Mouse (Mus musculus) adrenal gland, postnatal 36 days (tissue): ENCODE data around the gene Limk2. TPM values are rescaled to one million over a fixed set of nuclear protein-coding genes. Genes with fewer than 3 reads are reported as not detected.

Source experiments
- DNase-seq, 2 experiments: peaks; one replicate each; pipeline ENCODE4 v3.0.0; 2021; ENCODE audit warnings: mixed read lengths in 1 of 2
- total RNA-seq, 2 experiments: library from RNA; stranded (reverse); gene quantifications; 2 replicates each; pipeline ENCODE4 v1.2.3; 2021

The Limk2 gene
- total RNA-seq, 2 experiments from 2014 or later: 15.6 to 25.4 TPM

GRCm38 (mm10) chr11:3371599-3372295, 37.2 kb downstream of the Limk2 start:
- DNase-seq: no peak

DNA sequence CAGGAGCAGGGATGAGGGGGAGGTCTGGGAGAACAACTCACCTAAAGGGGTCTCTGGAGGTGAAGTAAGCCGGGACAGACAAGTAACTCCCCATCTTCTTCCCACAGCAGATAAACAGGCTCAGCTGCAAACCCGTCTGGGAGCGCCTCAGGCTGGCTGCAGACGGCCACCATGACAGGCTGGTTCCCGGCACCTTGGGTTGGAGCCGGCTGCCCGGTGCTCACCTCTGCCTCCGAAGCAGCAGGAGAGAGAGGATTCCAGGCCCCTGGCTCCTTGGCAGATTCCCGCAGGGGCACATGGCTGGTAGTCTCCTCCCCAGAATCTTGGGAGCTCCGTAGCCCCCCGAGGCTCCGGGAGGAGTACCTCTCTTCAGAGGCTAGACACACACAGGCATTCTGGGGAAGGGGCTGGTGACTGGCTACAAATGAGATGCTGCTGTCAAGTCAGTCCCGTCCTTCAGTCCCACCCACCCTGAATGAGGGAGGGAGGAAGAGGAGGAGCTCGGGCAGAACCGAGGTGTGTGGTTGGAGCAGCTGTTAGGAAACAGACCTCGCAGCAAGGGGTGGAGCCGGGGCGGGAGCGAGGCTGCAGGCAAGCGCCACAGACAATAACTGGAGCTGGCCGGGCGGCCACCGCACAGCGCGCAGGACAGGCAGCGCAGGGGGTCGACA, 37.9 kb downstream of the Limk2 start:
- peak; percentile 87 to 92 for DNase-seq

DNA sequence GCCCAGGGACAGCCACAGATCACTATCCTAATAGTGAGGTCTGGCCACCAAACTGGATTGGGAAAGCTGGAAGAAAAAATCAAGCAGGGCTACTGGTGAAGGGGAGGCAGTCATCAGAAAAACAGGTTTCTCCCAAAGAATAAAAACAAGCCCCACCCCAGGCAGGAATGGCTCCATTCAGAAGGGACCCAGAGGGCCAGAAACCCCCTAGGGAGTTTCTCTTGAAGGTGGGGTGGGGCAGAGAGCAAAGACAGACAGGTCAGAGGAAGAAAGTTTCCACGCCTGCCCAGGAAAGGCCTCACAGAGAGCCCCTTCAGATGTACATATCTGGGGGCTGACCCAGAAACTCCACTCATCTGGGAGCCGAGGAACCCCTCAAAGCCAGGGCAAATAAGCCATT, 38.8 kb downstream of the Limk2 start:
- no peak for DNase-seq

GRCm38 (mm10) chr11:3369449-3369848, 39.5 kb downstream of the Limk2 start:
- no peak for DNase-seq

DNA sequence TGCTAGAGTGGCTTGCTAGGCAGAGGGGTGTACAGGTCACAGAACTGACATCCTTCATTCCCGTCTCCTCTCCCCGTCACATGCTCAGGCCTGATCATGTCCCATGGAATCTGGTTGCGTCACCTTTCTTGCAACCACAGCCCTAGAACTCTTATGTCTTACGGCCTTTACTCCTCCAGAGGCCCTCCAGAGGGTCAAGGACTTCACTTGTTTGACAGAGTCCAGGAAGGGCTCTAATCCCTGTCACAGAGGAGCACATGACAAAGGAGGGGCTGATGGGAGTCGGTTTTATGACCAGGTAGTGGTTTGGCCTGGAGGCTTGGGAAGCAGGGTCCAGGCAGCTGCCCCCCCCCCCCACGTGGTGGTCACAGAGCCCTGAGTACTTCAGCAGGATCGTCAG, 40.0 kb downstream of the Limk2 start:
- DNase-seq: no peak

- no peak for DNase-seq
Measured at GRCm38 (mm10) chr11:3366411-3366810, 42.6 kb downstream of the Limk2 start.

DNA sequence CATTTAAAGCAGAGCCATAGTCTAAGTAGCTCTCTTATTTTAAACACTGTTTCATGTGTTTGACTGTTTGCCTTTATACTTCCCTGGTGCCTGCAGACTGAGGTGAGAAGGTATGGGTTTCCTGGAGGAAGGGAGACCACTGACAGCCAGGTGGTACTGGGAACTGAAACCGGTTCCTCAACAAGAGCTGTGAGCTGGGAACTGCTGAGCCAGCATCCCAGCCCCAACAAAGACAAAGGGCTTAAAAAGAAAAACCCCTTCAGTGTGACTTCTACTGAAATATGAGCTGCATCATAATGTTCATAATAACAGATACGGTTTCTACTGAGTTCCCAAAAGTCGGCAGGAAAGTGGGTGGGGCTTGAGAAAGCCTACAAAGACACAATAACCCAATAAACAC, 46.1 kb downstream of the Limk2 start:
- no peak for DNase-seq

GRCm38 (mm10) chr11:3352990-3353585, 55.9 kb downstream of the Limk2 start:
- DNase-seq: no peak

- no peak for DNase-seq
Measured at GRCm38 (mm10) chr11:3352131-3352530, 56.9 kb downstream of the Limk2 start.

GRCm38 (mm10) chr11:3349343-3349695, 59.7 kb downstream of the Limk2 start:
- no peak for DNase-seq

DNA sequence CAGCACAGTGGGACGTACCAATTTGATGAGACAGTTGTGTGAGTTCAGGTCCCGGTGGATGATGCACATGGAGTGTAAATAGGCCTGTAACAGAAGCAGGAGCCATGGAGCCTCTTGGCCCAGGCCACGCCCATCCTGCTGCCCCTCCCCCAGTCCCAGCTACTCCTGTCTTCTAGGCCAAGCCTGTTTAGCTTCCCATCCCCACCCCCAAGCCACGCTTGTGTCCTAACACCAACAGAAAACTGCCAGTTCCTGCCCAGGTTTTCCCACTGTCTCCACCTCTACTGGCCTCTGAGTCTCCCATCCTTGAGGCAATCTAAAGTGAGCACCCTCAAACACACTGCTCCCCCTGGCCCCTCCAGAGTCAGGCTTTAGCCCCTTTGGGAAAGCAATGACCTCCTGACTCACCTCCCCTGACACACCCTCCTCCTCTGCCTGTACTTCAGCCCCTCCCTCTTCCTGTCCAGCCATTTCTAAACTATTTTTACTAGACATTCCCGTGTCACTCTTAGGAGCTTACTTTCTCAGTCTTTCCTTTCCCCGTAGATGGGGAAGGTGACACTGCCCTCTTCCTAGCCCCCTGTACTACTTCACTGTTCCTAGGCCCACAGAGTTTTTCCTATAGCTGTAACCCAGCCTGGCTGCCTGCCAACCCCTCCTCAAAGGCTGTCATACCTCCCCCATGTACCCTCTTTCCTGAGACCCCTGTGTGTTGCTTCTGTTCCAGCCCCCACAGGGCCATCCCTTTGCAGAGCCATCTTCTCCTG, 60.2 kb downstream of the Limk2 start:
- DNase-seq: no peak

GRCm38 (mm10) chr11:3347835-3348195, 61.2 kb downstream of the Limk2 start:
- no peak for DNase-seq

DNA sequence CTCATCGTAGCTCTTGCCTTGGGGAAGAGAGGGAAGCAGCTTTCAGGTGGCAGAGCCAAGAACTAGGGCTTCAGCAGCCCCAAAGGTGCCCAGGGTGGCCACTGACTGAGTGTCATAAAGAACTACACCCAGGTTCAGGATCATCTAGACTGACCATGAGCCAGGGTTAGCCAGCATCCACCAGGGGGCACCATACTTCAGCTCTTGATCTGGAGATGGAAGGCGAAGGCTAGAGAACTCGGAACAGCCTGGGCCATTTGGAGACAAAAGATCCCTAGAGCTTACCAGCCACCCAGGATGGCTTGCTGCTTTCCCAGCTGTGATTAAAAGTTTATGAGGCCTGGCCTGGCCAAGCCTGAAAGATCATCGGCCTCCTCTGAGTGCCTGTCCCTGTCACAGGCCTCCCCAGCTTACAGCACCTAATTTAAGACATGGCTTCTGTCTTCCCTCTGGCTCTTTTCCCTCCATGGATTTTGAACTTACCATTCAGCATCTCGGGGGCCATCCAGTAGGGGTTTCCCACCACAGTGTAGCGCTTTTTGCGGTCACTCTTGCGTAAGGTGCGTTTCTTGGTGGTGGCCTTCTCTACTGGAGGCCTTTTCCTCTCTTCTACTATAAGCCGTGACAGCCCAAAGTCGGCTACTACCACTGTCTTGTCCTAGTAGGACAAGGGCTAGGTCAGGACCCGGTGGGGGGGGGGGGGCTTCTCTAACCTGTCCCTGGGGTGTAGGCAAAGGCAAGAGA, 61.7 kb downstream of the Limk2 start:
- DNase-seq: peak; percentile 89 to 93

DNA sequence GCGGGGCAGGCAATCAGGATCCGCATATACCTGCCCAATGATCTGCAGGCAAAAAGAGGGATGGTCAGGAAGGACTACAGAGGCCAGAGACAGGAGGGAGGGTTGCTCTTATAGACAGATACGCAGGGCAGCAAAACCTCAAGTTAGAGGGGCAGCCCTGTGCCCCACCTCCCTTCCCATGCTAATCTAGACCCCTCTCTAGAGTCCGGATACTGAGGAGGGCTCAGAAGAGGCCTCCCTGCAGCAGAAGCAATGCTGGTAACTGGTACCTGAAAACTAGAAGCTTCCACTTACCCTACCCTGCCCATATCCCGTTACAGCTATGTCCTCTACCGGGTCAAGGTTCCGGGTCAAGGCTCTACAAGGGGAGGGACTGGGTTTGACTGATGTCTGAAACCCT, 62.6 kb downstream of the Limk2 start:
- no peak for DNase-seq

DNA sequence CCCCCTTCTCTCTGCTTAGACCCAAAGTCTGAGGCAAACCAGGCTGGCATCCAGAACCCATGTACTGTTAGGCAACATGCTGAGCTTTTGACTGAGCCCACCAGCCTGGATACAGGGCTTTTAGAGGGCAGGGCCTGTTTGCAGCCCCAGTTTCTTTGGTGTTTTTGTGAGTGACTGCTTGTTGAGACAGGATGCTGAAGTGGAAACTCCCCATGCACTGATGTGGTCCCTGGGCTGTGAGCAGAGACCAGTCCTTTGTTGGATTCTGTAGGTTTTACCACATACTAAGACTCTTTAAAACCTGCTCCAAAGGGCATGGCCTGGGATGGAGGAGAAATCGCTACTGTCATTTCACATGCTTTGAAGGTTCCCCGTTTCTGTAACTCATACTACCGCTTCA, 64.1 kb downstream of the Limk2 start:
- no peak for DNase-seq

- DNase-seq: no peak
Measured at GRCm38 (mm10) chr11:3341476-3341875, 67.5 kb downstream of the Limk2 start.

GRCm38 (mm10) chr11:3337961-3338360, 71.0 kb downstream of the Limk2 start:
- DNase-seq: no peak

GRCm38 (mm10) chr11:3337173-3337955, 71.6 kb downstream of the Limk2 start:
- DNase-seq: peak in 1 of 2 experiments; percentile 23

GRCm38 (mm10) chr11:3336602-3337001, 72.4 kb downstream of the Limk2 start:
- no peak for DNase-seq

DNA sequence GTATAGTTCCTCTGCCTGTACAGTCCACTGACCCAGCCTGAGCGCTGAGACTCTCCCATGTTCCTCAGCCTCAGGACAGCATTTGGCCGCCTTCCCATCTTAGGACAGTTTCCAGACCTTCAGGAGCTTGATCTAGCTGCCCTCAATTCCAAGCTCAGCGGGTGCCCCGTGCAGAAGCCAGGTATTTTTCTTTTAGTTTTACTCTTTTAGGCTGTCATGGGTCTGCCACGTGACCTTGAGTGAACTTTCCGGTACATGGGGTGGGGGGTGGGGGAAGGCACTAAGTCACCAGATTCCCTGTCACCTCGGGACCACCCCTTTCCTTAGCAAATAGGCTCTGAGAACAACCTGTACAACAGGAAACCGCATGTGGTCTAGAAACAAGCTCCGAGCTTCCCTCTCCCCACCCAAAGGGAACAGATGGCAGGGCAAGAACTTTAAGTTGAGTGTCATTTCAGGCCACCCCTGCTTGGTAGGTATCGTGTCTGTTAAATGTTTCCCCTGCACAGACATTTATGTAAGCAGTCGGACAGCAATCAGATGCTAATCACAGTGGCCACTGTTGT, 73.3 kb downstream of the Limk2 start:
- DNase-seq: peak; percentile 63 to 65

DNA sequence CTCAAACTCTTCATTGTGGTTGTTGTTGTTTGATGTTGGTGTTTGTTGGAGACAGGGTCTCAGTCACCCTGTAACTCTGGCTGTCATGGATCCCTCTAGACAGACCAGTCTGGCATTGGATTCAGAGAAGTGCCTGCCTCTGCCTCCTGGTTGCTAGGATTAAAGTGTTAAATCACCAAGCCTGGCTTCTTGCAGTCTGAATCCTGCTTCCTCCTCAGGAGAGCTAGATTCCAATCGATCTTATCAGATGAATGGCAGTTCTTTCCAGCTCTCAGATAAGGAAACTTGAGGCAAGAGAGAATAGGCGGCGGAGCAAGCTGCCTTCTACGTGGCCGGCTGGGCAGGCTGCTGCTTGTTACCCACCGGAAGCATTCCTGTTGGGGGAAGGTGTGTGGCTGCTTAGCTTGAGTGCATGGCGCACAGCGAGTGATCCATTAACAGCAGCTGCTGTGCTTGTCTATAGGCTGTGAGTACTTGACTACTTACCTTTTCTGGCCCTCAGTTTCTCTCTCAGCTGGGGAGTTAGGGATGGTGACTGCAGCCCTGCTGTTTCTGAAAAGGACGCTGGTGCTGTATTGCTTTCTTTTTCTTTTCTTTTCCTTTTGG, 74.2 kb downstream of the Limk2 start:
- DNase-seq: no peak
